Mouse (Mus musculus) heart, postnatal 0 days (tissue): ENCODE data around the gene Vmn1r28.

Experiments used
- CTCF ChIP-seq: IDR thresholded peaks from 2 replicates; pipeline ENCODE4 v1.5.1; 2016; ENCODE audit warnings: antibody characterized with exemption, control low read depth, low read depth
- EP300 ChIP-seq: IDR thresholded peaks from 2 replicates; pipeline ENCODE4 v1.6.1; 2016; ENCODE audit warnings: antibody characterized with exemption, low read depth

GRCm38 (mm10) chr6:58218721-58219120 is 43.1 kb upstream of the Vmn1r28 start, which contains the start of gene Vmn1r27:
- TF ChIP-seq CTCF (no peak), EP300 (no peak)
